Mouse (Mus musculus) liver, adult 2 months (tissue): ENCODE measurements at regions not wholly inside any gene's neighbourhood (a gene's known extent, or its start where the extent isn't known, plus 50 kb on each side); places are given as distances from the start of the nearest gene placed in this dataset.

ENCODE experiments used
- CTCF ChIP-seq: fragments of 200-500 bp; IDR thresholded peaks from 2 replicates; pipeline ENCODE4 v1.5.1; 2011; ENCODE audit warnings: low read depth, low read length, control low read depth
- POLR2A ChIP-seq: fragments of 200-500 bp; IDR thresholded peaks from 2 replicates; pipeline ENCODE4 v1.6.1; 2011; ENCODE audit warnings: low read length, control low read depth; ENCODE audit not compliant: insufficient read depth; ENCODE audit errors: extremely low read depth

DNA sequence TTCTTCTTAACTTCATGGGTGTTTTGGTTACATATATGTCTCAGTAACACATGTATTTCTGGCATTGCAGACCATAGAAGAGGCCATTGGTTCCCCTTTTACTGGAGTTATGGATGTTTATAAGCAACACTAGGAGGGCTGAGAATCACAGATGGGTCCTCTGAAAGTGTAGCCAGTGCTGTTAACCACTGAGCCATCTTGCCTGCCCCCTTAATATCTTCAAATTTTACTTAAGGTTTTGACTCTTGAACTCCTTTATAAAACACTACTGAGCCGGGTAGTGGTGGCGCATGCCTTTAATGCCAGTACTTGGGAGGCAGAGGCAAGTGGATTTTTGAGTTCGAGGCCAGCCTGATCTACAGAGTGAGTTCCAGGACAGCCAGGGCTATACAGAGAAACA, 1015.6 kb downstream of the Pcdh7 start:
- no peak for TF ChIP-seq CTCF
- no peak for TF ChIP-seq POLR2A
